Mouse (Mus musculus) MEL (cell line): Measurements from ENCODE around the gene Inafm2. TPM values are rescaled to one million over a fixed set of nuclear protein-coding genes. Genes with fewer than 3 reads are reported as not detected.

Experiments
- DNase-seq: peaks from one replicate; pipeline ENCODE4 v3.0.0; 2011; ENCODE audit warnings: low read depth, low spot score
- H3K27ac ChIP-seq: 2 replicates; pipeline ENCODE4 v1.5.1; 2012; ENCODE audit warnings: low read depth, mild to moderate bottlenecking, control low read depth, low read length, moderate library complexity; ENCODE audit not compliant: control insufficient read depth
- H3K27me3 ChIP-seq, 2 experiments: fragments of 150-350 bp in 1 of 2; sonication (generic) in 1 of 2; 2 replicates each; pipeline ENCODE4 v1.6.1; 2012; ENCODE audit warnings: low read length in 2 of 2, mild to moderate bottlenecking in 2 of 2, improper control_type of control experiment in 1 of 2, moderate library complexity in 1 of 2; ENCODE audit not compliant: insufficient read depth in 2 of 2, control insufficient read depth in 1 of 2
- H3K36me3 ChIP-seq, 2 experiments: 2 replicates each; pipeline ENCODE4 v1.6.1; 2012 to 2014; ENCODE audit warnings: low read length in 2 of 2, improper control_type of control experiment in 1 of 2, inconsistent platforms in 1 of 2, mild to moderate bottlenecking in 1 of 2; ENCODE audit not compliant: insufficient read depth in 2 of 2, control insufficient read depth in 1 of 2
- H3K4me1 ChIP-seq, 2 experiments: fragments of 150-350 bp in 1 of 2; sonication (generic) in 1 of 2; 2 replicates each; pipeline ENCODE4 v1.6.1; 2012; ENCODE audit warnings: low read length in 2 of 2, improper control_type of control experiment in 1 of 2, mild to moderate bottlenecking in 1 of 2; ENCODE audit not compliant: insufficient read depth in 2 of 2, control insufficient read depth in 1 of 2
- H3K4me3 ChIP-seq, 2 experiments: fragments of 150-350 bp in 1 of 2; sonication (generic) in 1 of 2; 2 replicates each; pipeline ENCODE4 v1.5.1; 2012; ENCODE audit warnings: low read depth in 2 of 2, low read length in 2 of 2, mild to moderate bottlenecking in 2 of 2, moderate library complexity in 2 of 2, control low read depth in 1 of 2, improper control_type of control experiment in 1 of 2; ENCODE audit not compliant: control insufficient read depth in 1 of 2, insufficient read depth in 1 of 2
- H3K79me2 ChIP-seq: 2 replicates; pipeline ENCODE4 v1.6.1; 2012; ENCODE audit warnings: mild to moderate bottlenecking, low read length, moderate library complexity; ENCODE audit not compliant: control insufficient read depth, poor library complexity, insufficient read depth
- H3K9ac ChIP-seq: 2 replicates; pipeline ENCODE4 v1.6.1; 2012; ENCODE audit warnings: low read depth, mild to moderate bottlenecking, control low read depth, low read length, moderate library complexity; ENCODE audit not compliant: control insufficient read depth, poor library complexity, severe bottlenecking
- H3K9me3 ChIP-seq: fragments of 150-350 bp; sonication (generic); replicated peaks from 2 replicates; pipeline ENCODE4 v1.6.1; 2012; ENCODE audit warnings: mild to moderate bottlenecking, low read length, improper control_type of control experiment, moderate library complexity; ENCODE audit not compliant: insufficient read depth
- BHLHE40 ChIP-seq: IDR thresholded peaks from 2 replicates; pipeline ENCODE4 v1.6.1; 2012; ENCODE audit warnings: low read depth, mild to moderate bottlenecking, inconsistent platforms, low read length, improper control_type of control experiment, borderline replicate concordance
- CTCF ChIP-seq, 3 experiments: IDR thresholded peaks in 2 of 3; conservative IDR thresholded peaks in 1 of 3; 2 replicates each; pipeline ENCODE4 v1.5.1; 2011 to 2012; ENCODE audit warnings: low read length in 3 of 3, low read depth in 2 of 3, mild to moderate bottlenecking in 2 of 3, improper control_type of control experiment in 1 of 3, inconsistent platforms in 1 of 3, mixed read lengths in 1 of 3, moderate library complexity in 1 of 3; ENCODE audit not compliant: control insufficient read depth in 1 of 3, insufficient read depth in 1 of 3, poor library complexity in 1 of 3, severe bottlenecking in 1 of 3
- GABPA ChIP-seq: IDR thresholded peaks from 2 replicates; pipeline ENCODE4 v1.6.1; 2012; ENCODE audit warnings: low read depth, mild to moderate bottlenecking, inconsistent platforms, low read length, improper control_type of control experiment, moderate library complexity
- HCFC1 ChIP-seq: IDR thresholded peaks from 2 replicates; pipeline ENCODE4 v1.6.1; 2012; ENCODE audit warnings: low read depth, mild to moderate bottlenecking, inconsistent platforms, low read length, improper control_type of control experiment, moderate library complexity
- MAFK ChIP-seq: IDR thresholded peaks from 2 replicates; pipeline ENCODE4 v1.6.1; 2011; ENCODE audit warnings: low read depth, mild to moderate bottlenecking, low read length, improper control_type of control experiment, borderline replicate concordance
- MAZ ChIP-seq: IDR thresholded peaks from 2 replicates; pipeline ENCODE4 v1.6.1; 2012; ENCODE audit warnings: low read depth, mild to moderate bottlenecking, inconsistent platforms, low read length, improper control_type of control experiment
- MXI1 ChIP-seq: IDR thresholded peaks from 2 replicates; pipeline ENCODE4 v1.6.1; 2011; ENCODE audit warnings: mild to moderate bottlenecking, low read depth, low read length, improper control_type of control experiment
- NELFE ChIP-seq: IDR thresholded peaks from 2 replicates; pipeline ENCODE4 v1.6.1; 2011; ENCODE audit warnings: low read depth, low read length, improper control_type of control experiment
- NRF1 ChIP-seq: IDR thresholded peaks from 2 replicates; pipeline ENCODE4 v1.6.1; 2014; ENCODE audit warnings: low read depth, mild to moderate bottlenecking, inconsistent platforms, low read length, improper control_type of control experiment, moderate library complexity; ENCODE audit not compliant: poor library complexity, insufficient read depth, severe bottlenecking
- POLR2AphosphoS5 ChIP-seq: IDR thresholded peaks from 2 replicates; pipeline ENCODE4 v1.6.1; 2012; ENCODE audit warnings: low read depth, borderline replicate concordance, mild to moderate bottlenecking, inconsistent platforms, low read length, moderate library complexity, mixed read lengths
- RAD21 ChIP-seq: IDR thresholded peaks from 2 replicates; pipeline ENCODE4 v1.6.1; 2011; ENCODE audit warnings: mild to moderate bottlenecking, low read depth, low read length, improper control_type of control experiment
- SIN3A ChIP-seq: IDR thresholded peaks from 2 replicates; pipeline ENCODE4 v1.6.1; 2012; ENCODE audit warnings: low read length, improper control_type of control experiment, inconsistent platforms
- TAL1 ChIP-seq: IDR thresholded peaks from 2 replicates; pipeline ENCODE4 v1.6.1; 2012; ENCODE audit warnings: mild to moderate bottlenecking, inconsistent platforms, low read length, moderate library complexity, mixed read lengths
- TCF12 ChIP-seq: IDR thresholded peaks from 2 replicates; pipeline ENCODE4 v1.6.1; 2014; ENCODE audit warnings: low read depth, mild to moderate bottlenecking, inconsistent platforms, low read length, improper control_type of control experiment, moderate library complexity
- UBTF ChIP-seq: IDR thresholded peaks from 2 replicates; pipeline ENCODE4 v1.6.1; 2012; ENCODE audit warnings: low read depth, mild to moderate bottlenecking, inconsistent platforms, low read length, improper control_type of control experiment, moderate library complexity, borderline replicate concordance; ENCODE audit not compliant: insufficient read depth
- USF1 ChIP-seq: IDR thresholded peaks from 2 replicates; pipeline ENCODE4 v1.6.1; 2014; ENCODE audit warnings: low read depth, mild to moderate bottlenecking, inconsistent platforms, low read length, improper control_type of control experiment, moderate library complexity
- ZKSCAN1 ChIP-seq: IDR thresholded peaks from 2 replicates; pipeline ENCODE4 v1.6.1; 2012; ENCODE audit warnings: low read depth, mild to moderate bottlenecking, inconsistent platforms, low read length, improper control_type of control experiment, moderate library complexity
- polyA plus RNA-seq, 2 experiments: library from polyadenylated mRNA; stranded (reverse) in 1 of 2; unstranded in 1 of 2; fragments of >175 nt in 1 of 2; fragments of >200 nt in 1 of 2; gene quantifications; 2 replicates each; pipeline versions ENCODE4 v1.2.1 to v1.2.4; 2012; ENCODE audit warnings: low replicate concordance in 2 of 2, low read depth in 1 of 2; ENCODE audit not compliant: insufficient read length in 2 of 2, insufficient read depth in 1 of 2, missing spikeins in 1 of 2
- total RNA-seq: library from RNA; depleted of rRNA; stranded (reverse); fragments of 300-350 nt; gene quantifications from 2 replicates; pipeline ENCODE4 v1.2.3, GENCODE M21; 2012

Gene Inafm2
- total and polyA plus RNA-seq, 3 experiments: 8.6 to 14.5 TPM; not detected in 1

DNA sequence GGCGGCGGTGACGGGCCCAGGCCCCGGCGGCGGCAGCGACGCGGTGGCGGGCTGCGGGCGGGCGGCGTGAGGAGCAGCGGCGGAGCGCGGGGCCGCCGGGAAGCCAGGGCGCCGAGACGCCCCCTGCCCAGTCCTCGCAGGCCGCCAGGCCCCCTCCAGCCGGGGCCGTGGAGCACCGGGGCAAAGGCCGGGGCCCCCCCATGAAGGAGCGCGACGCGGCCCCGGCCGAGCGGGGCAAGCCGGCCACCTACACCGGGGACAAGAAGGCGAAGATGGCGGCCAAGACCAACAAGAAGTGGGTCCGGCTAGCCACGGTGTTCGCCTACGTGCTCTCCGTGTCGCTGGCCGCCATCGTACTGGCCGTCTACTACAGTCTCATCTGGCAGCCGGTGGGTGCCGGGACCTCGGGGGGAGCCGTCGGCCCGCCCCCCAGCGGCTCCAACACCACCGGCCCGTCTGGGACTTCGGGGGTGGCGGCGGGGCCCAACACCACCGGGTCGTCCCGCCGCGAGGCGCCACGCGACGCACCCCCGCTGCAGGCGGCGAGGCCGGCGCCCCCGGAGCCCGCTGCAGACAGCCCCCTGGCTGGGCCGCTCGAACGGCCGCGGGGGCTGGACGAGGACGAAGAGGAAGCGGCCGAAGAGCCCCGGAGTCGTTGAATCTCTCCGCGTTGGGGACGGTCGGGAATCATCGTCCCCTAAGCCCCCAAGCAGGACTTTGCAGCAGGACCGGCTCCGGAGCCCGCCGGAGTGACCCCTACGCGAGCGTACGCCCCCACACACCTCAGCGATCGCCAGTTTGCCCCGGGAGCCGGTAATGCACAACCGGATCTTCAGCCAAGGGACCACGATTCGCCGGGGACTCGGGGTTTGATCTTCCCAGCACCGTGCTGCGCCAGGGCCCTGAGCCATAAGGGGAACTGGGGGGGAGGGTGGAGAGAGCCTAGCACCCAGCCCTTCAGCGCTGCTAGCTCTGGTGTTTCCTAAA, 650 bp downstream of the Inafm2 start:
- Histone ChIP-seq H3K9ac (peak overlapping the region; percentile 81), H3K36me3 (peaks cover 3 to 11% of the 10 kb centered on the region in 2 experiments; a peak in 3 of 4 replicates), H3K27ac (peak overlapping the region; percentile 33), H3K9me3 (no peaks in the 10 kb centered on the region), H3K79me2 (peaks cover 25% of the 10 kb centered on the region), H3K4me3 (peak overlapping the region; percentile 65 to 98), H3K27me3 (no peaks in the 10 kb centered on the region), H3K4me1 (peaks cover 0 to 11% of the 10 kb centered on the region in 2 experiments; a peak in 3 of 4 replicates)
- TF ChIP-seq ZKSCAN1 (no peak), BHLHE40 (no peak), NELFE (no peak), MXI1 (peak; percentile 28; the same call in 1 of the 2 replicates), HCFC1 (peak; percentile 19; the same call in 1 of the 2 replicates), GABPA (no peak), CTCF (IDR thresholded peaks at IDR 0.05 in 2 of 3, conservative IDR thresholded peaks at IDR 0.05 in 1 of 3; ENCODE audit: control insufficient read depth in 1 of 3, insufficient read depth in 1 of 3, low read depth in 2 of 3, low read length in 3 of 3, poor library complexity in 1 of 3, severe bottlenecking in 1 of 3) (peak in 1 of 3 experiments; percentile 1; a peak in 1 of 6 replicates), TAL1 (no peak), SIN3A (peak; percentile 64; the same call in 1 of the 2 replicates), TCF12 (0 out of 2 replicates have a peak, but pooled peaks have one; percentile 12), MAFK (no peak), POLR2AphosphoS5 (no peak), USF1 (no peak), RAD21 (no peak), UBTF (0 out of 2 replicates have a peak, but pooled peaks have one; percentile 41)
- peak; percentile 76 for DNase-seq

DNA sequence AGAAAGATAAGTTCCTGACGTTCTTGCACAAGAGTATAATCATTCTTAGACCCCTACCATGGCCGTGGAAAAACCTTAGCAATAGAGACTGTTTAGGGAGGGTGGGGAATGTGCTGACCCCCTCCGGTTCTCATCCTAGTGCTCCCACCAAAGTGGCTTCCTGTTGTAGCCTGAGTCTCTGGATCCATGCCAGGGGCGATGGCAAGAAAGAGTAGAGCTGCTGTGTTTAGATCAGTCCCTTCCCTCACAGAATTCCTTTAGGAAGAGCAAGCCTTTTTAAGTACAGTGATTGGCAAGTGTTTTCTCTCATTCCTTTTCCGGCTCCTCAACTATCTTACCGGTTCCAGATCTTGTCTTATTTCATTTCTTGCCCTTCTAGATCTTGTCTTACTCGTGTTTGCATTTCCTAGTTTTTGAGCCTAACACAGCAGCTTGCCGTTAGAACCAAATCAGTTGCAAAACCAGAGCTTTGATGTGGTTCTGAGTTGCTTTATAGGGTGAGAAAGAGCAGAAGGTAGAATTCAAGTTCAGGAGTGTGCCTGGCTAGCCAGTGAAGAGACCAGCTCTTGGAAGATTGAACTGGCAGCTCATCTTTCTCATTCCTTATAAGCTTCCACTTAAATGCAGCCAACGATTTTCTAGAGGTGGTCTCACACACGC, 1.9 kb downstream of the Inafm2 start:
- Histone ChIP-seq H3K4me1 (peaks cover 4 to 20% of the 10 kb centered on the region in 2 experiments), H3K9ac (peak overlapping the region; percentile 81), H3K27ac (no peak overlapping the region), H3K9me3 (no peaks in the 10 kb centered on the region), H3K4me3 (peak overlapping the region; percentile 65 to 98), H3K79me2 (peaks cover 25% of the 10 kb centered on the region), H3K36me3 (peaks cover 3 to 23% of the 10 kb centered on the region in 2 experiments; a peak in 3 of 4 replicates), H3K27me3 (no peaks in the 10 kb centered on the region)
- TF ChIP-seq MAZ: 0 out of 2 replicates have a peak, but pooled peaks have one; percentile 9
- TF ChIP-seq TCF12: no peak
- no peak for TF ChIP-seq NRF1
- DNase-seq: peak; percentile 75
